Mouse (Mus musculus): ENCODE results near the gene Ldhd. TPM values are rescaled to one million over a fixed set of nuclear protein-coding genes. Genes with fewer than 3 reads are reported as not detected.
A peak's percentile ranks its signal among the peaks of the same experiment; 100 is the strongest.
"Not testable (repeated sequence)": the region's sequence is repeated elsewhere in the genome, so short reads cannot be mapped to it uniquely, and the experiment has no call there.

The Ldhd gene
- total and polyA plus RNA-seq, 2 experiments from 2014 or later: 1.5 to 2.7 TPM

DNA sequence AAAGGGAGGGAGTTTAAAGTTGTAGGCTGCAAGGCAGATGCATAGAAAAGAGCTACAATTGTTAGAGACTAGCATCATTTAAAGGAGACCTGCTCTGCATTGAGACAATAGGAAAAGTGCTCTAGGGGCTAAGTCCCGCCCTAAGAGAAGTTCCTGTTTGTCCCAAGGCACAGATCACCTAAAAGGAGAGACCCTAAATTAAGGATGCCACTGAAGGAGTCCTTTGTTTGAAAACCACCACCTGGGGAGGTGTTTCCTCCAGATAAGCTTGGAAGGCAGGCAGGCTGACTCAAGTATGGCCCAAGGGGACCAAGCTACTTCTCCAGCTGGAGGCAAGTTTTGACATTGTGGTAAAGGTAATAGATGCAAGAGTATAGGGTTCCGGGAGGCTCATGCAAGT, 18.7 kb upstream of the Ldhd start:
- no peak overlapping the region for H3K27ac ChIP-seq (ENCODE audit: low read depth)
- no peak overlapping the region for H3K9ac ChIP-seq (replicated peaks; ENCODE audit: low read depth, low read length)
- H3K36me3 ChIP-seq (replicated peaks; ENCODE audit: control insufficient read depth, insufficient read depth, low read length): no peaks in the 10 kb centered on the region
- ATAC-seq (ENCODE audit: insufficient read depth, low read depth) (no peak), DNase-seq (ENCODE audit: low spot score) (no peak)
- no peak overlapping the region for H3K4me3 ChIP-seq (ENCODE audit: low read depth, low read length)
- no peaks in the 10 kb centered on the region for H3K27me3 ChIP-seq (ENCODE audit: control insufficient read depth, insufficient read depth, low read length)
- no peak overlapping the region for H3K4me2 ChIP-seq (ENCODE audit: low read depth, low read length)
- TF ChIP-seq CTCF (IDR thresholded peaks at IDR 0.05; ENCODE audit: low read depth) (no peak), EP300 (IDR thresholded peaks at IDR 0.05; ENCODE audit: low read depth) (no peak)
- no peaks in the 10 kb centered on the region for H3K4me1 ChIP-seq (ENCODE audit: control insufficient read depth, insufficient read depth)
- 75% methylated on average over 2 of the region's 2 CpGs for WGBS
- no peaks in the 10 kb centered on the region for H3K9me3 ChIP-seq (replicated peaks; ENCODE audit: control insufficient read depth, low read length)

- Histone ChIP-seq H3K36me3 (replicated peaks; ENCODE audit: control insufficient read depth, insufficient read depth, low read length) (no peaks in the 10 kb centered on the region), H3K4me1 (ENCODE audit: control insufficient read depth, insufficient read depth) (peaks cover 7% of the 10 kb centered on the region), H3K9me3 (replicated peaks; ENCODE audit: control insufficient read depth, low read length) (no peaks in the 10 kb centered on the region), H3K27ac (ENCODE audit: low read depth) (no peak overlapping the region), H3K4me3 (ENCODE audit: low read depth, low read length) (no peak overlapping the region), H3K4me2 (ENCODE audit: low read depth, low read length) (no peak overlapping the region), H3K9ac (replicated peaks; ENCODE audit: low read depth, low read length) (no peak overlapping the region), H3K27me3 (ENCODE audit: control insufficient read depth, insufficient read depth, low read length) (no peaks in the 10 kb centered on the region)
- 94% methylated on average over 8 of the region's 8 CpGs for WGBS
- DNase-seq (ENCODE audit: low spot score): no peak
- TF ChIP-seq CTCF (IDR thresholded peaks at IDR 0.05; ENCODE audit: low read depth): no peak
- TF ChIP-seq EP300 (IDR thresholded peaks at IDR 0.05; ENCODE audit: low read depth): no peak
- ATAC-seq (ENCODE audit: insufficient read depth, low read depth): no peak
Observed at GRCm38 (mm10) chr8:111645715-111646114, 15.5 kb upstream of the Ldhd start.

GRCm38 (mm10) chr8:111644286-111645051, 14.3 kb upstream of the Ldhd start:
- H3K27me3 ChIP-seq (ENCODE audit: control insufficient read depth, insufficient read depth, low read length); DNase-seq (ENCODE audit: low spot score): not testable (repeated sequence)

GRCm38 (mm10) chr8:111643264-111644141, 13.3 kb upstream of the Ldhd start, which contains the start of gene Zfp1:
TSS of gene Zfp1 (plus strand) at chr8:111643401.
- ATAC-seq (ENCODE audit: insufficient read depth, low read depth) (peak; percentile 99), DNase-seq (ENCODE audit: low spot score) (peak; percentile 98)
- Histone ChIP-seq H3K9ac (replicated peaks; ENCODE audit: low read depth, low read length) (peak within 1 kb of the TSS; percentile 90), H3K4me1 (ENCODE audit: control insufficient read depth, insufficient read depth) (peaks cover 7% of the 10 kb centered on the region), H3K27ac (ENCODE audit: low read depth) (peak within 1 kb of the TSS; percentile 97), H3K27me3 (ENCODE audit: control insufficient read depth, insufficient read depth, low read length) (no peaks in the 10 kb centered on the region), H3K9me3 (replicated peaks; ENCODE audit: control insufficient read depth, low read length) (no peaks in the 10 kb centered on the region), H3K4me3 (ENCODE audit: low read depth, low read length) (peak within 1 kb of the TSS; percentile 83), H3K4me2 (ENCODE audit: low read depth, low read length) (peak within 1 kb of the TSS; percentile 79), H3K36me3 (replicated peaks; ENCODE audit: control insufficient read depth, insufficient read depth, low read length) (no peaks in the 10 kb centered on the region)
- under 1% methylated on average over 73 of the region's 75 CpGs for WGBS
- TF ChIP-seq CTCF (IDR thresholded peaks at IDR 0.05; ENCODE audit: low read depth) (no peak), EP300 (IDR thresholded peaks at IDR 0.05; ENCODE audit: low read depth) (peak; percentile 40; the same call in 1 of the 2 replicates)

More at GRCm38 (mm10) chr8:111644286-111645051, 14.3 kb upstream of the Ldhd start:
- H3K9ac ChIP-seq (replicated peaks; ENCODE audit: low read depth, low read length): peak overlapping the region; percentile 90
- ATAC-seq (ENCODE audit: insufficient read depth, low read depth); H3K4me1 ChIP-seq (ENCODE audit: control insufficient read depth, insufficient read depth); H3K9me3 ChIP-seq (replicated peaks; ENCODE audit: control insufficient read depth, low read length); H3K36me3 ChIP-seq (replicated peaks; ENCODE audit: control insufficient read depth, insufficient read depth, low read length): not testable (repeated sequence)
- H3K4me3 ChIP-seq (ENCODE audit: low read depth, low read length): peak overlapping the region; percentile 83
- peak overlapping the region; percentile 79 for H3K4me2 ChIP-seq (ENCODE audit: low read depth, low read length)
- H3K27ac ChIP-seq (ENCODE audit: low read depth): peak overlapping the region; percentile 97
- 49% methylated on average over 12 of the region's 12 CpGs for WGBS

DNA sequence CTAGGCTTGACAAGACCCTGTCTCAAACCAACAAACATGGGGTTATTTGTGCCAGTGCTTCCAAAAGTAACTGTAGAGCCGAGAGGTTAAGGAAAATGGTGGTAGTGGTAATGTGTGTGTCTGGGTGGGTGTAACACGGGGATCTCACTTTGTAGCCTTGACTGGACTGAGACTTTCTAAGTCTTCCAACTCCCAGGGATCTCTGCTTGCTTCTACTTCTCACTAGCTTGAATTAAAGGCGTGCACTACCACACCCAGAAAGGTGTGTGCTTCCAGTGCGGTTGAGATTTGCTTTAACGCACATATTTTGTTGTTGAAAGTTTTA, 12.7 kb upstream of the Ldhd start:
- no peaks in the 10 kb centered on the region for H3K36me3 ChIP-seq (replicated peaks; ENCODE audit: control insufficient read depth, insufficient read depth, low read length)

More for the DNA sequence above, 12.7 kb upstream of the Ldhd start:
- Histone ChIP-seq H3K9ac (replicated peaks; ENCODE audit: low read depth, low read length) (peak overlapping the region; percentile 90), H3K27ac (ENCODE audit: low read depth) (peak overlapping the region; percentile 97), H3K9me3 (replicated peaks; ENCODE audit: control insufficient read depth, low read length) (no peaks in the 10 kb centered on the region), H3K4me1 (ENCODE audit: control insufficient read depth, insufficient read depth) (peaks cover 7% of the 10 kb centered on the region), H3K4me2 (ENCODE audit: low read depth, low read length) (peak overlapping the region; percentile 79), H3K4me3 (ENCODE audit: low read depth, low read length) (peak overlapping the region; percentile 83), H3K27me3 (ENCODE audit: control insufficient read depth, insufficient read depth, low read length) (no peaks in the 10 kb centered on the region)
- DNase-seq (ENCODE audit: low spot score): no peak
- 9% methylated on average over 5 of the region's 5 CpGs for WGBS
- no peak for ATAC-seq (ENCODE audit: insufficient read depth, low read depth)
- TF ChIP-seq CTCF (IDR thresholded peaks at IDR 0.05; ENCODE audit: low read depth) (no peak), EP300 (IDR thresholded peaks at IDR 0.05; ENCODE audit: low read depth) (no peak)

Data from heart, postnatal 0 days (tissue).